Mouse (Mus musculus) ES-E14 (cell line): ENCODE measurements around the gene Rnf180. TPM values are rescaled to one million over a fixed set of nuclear protein-coding genes. Genes with fewer than 3 reads are reported as not detected.

ENCODE experiments used
- DNase-seq: peaks from one replicate; pipeline ENCODE4 v3.0.0-alpha.2; 2013; ENCODE audit warnings: low read depth, low spot score
- H3K27ac ChIP-seq: 2 replicates; pipeline ENCODE4 v1.5.1; 2012; ENCODE audit warnings: low read depth, mild to moderate bottlenecking, low read length, moderate library complexity, mixed read lengths; ENCODE audit not compliant: poor library complexity, insufficient read depth, severe bottlenecking
- H3K36me3 ChIP-seq: 2 replicates; pipeline ENCODE4 v1.6.1; 2012; ENCODE audit warnings: mild to moderate bottlenecking, low read length, moderate library complexity, mixed read lengths; ENCODE audit not compliant: control insufficient read depth, poor library complexity, insufficient read depth, severe bottlenecking
- H3K4me1 ChIP-seq, 2 experiments: fragments of 150-350 bp in 1 of 2; sonication (generic) in 1 of 2; 2 replicates each; pipeline ENCODE4 v1.6.1; 2012; ENCODE audit warnings: low read length in 2 of 2, mild to moderate bottlenecking in 1 of 2, mixed read lengths in 1 of 2; ENCODE audit not compliant: control insufficient read depth in 2 of 2, insufficient read depth in 2 of 2, poor library complexity in 1 of 2
- H3K4me3 ChIP-seq, 2 experiments: fragments of 150-350 bp in 1 of 2; sonication (generic) in 1 of 2; 2 replicates each; pipeline ENCODE4 v1.5.1; 2012; ENCODE audit warnings: low read length in 2 of 2, low read depth in 1 of 2, mild to moderate bottlenecking in 1 of 2, mixed read lengths in 1 of 2; ENCODE audit not compliant: insufficient read depth in 1 of 2, poor library complexity in 1 of 2, severe bottlenecking in 1 of 2
- H3K9ac ChIP-seq: 2 replicates; pipeline ENCODE4 v1.6.1; 2012; ENCODE audit warnings: low read depth, mild to moderate bottlenecking, low read length, mixed read lengths; ENCODE audit not compliant: poor library complexity, insufficient read depth, severe bottlenecking
- H3K9me3 ChIP-seq: fragments of 150-350 bp; sonication (generic); 2 replicates; pipeline ENCODE4 v1.6.1; 2012; ENCODE audit warnings: low read depth, mild to moderate bottlenecking, low read length; ENCODE audit not compliant: control insufficient read depth, insufficient read depth
- CHD2 ChIP-seq: IDR thresholded peaks from 2 replicates; pipeline ENCODE4 v1.6.1; 2014; ENCODE audit warnings: mild to moderate bottlenecking, low read depth, low read length, inconsistent platforms
- HCFC1 ChIP-seq: IDR thresholded peaks from 2 replicates; pipeline ENCODE4 v1.6.1; 2012; ENCODE audit warnings: low read length, inconsistent platforms, borderline replicate concordance; ENCODE audit not compliant: insufficient read depth
- MAFK ChIP-seq: IDR thresholded peaks from 2 replicates; pipeline ENCODE4 v1.6.1; 2014; ENCODE audit warnings: mild to moderate bottlenecking, low read depth, low read length, inconsistent platforms; ENCODE audit not compliant: insufficient read depth
- ZC3H11A ChIP-seq: IDR thresholded peaks from 2 replicates; pipeline ENCODE4 v1.6.1; 2012; ENCODE audit warnings: low read depth, mild to moderate bottlenecking, inconsistent platforms, low read length, borderline replicate concordance
- ZNF384 ChIP-seq: IDR thresholded peaks from 2 replicates; pipeline ENCODE4 v1.6.1; 2012; ENCODE audit warnings: low read depth, low read length, inconsistent platforms
- in situ Hi-C, 2 experiments: fragments of 600-800 bp; cut with MboI; formaldehyde crosslinking; loops; one replicate each; pipeline ENCODE4 v1.15.1; 2025; ENCODE audit warnings: low sequenced_read_pairs in 2 of 2, inconsistent platforms in 1 of 2; ENCODE audit not compliant: unreplicated experiment in 2 of 2
- total RNA-seq: library from RNA; depleted of rRNA; stranded (reverse); fragments of 300-350 nt; gene quantifications from 2 replicates; pipeline ENCODE4 v1.2.3, GENCODE M21; 2012

Rnf180 gene
- total RNA-seq, 1 experiment = 0.76 TPM

GRCm38 (mm10) chr13:105266746-105267145 is 27.9 kb downstream of the Rnf180 start:
- Histone ChIP-seq H3K9ac (no peak overlapping the region), H3K36me3 (no peaks in the 10 kb centered on the region), H3K27ac (no peak overlapping the region), H3K4me3 (no peak overlapping the region), H3K4me1 (no peaks in the 10 kb centered on the region), H3K9me3 (no peaks in the 10 kb centered on the region)
- TF ChIP-seq ZNF384 (no peak), CHD2 (no peak), ZC3H11A (0 out of 2 replicates have a peak, but pooled peaks have one; percentile 23), MAFK (no peak), HCFC1 (no peak)
- in situ Hi-C loops = no loop called here
- peak; percentile 34 for DNase-seq

GRCm38 (mm10) chr13:105256757-105257433 is 37.7 kb downstream of the Rnf180 start:
- Histone ChIP-seq H3K36me3 (no peaks in the 10 kb centered on the region), H3K4me3 (peak overlapping the region in 1 of 2 experiments; percentile 16; a peak in 1 of 4 replicates), H3K4me1 (peaks cover 3 to 10% of the 10 kb centered on the region in 2 experiments; a peak in 3 of 4 replicates), H3K9ac (no peak overlapping the region), H3K9me3 (no peaks in the 10 kb centered on the region; the same call in 1 of the 2 replicates), H3K27ac (peak overlapping the region; percentile 27; the same call in 1 of the 2 replicates)
- DNase-seq = peak; percentile 69
- in situ Hi-C loops = no loop called here
- TF ChIP-seq HCFC1 = no peak
- TF ChIP-seq ZNF384 = peak; percentile 96
- TF ChIP-seq MAFK = no peak
- TF ChIP-seq ZC3H11A = no peak
- TF ChIP-seq CHD2 = 0 out of 2 replicates have a peak, but pooled peaks have one; percentile 49

GRCm38 (mm10) chr13:105250767-105251166 is 43.8 kb downstream of the Rnf180 start:
- in situ Hi-C loops = no loop called here

GRCm38 (mm10) chr13:105250264-105250663 is 44.4 kb downstream of the Rnf180 start:
- no peak for TF ChIP-seq CHD2
- TF ChIP-seq ZC3H11A = no peak
- no peak for TF ChIP-seq ZNF384
- no peak for TF ChIP-seq HCFC1
- TF ChIP-seq MAFK = no peak
- Histone ChIP-seq H3K27ac (no peak overlapping the region), H3K9ac (no peak overlapping the region), H3K9me3 (no peaks in the 10 kb centered on the region), H3K4me1 (no peaks in the 10 kb centered on the region; a peak in 2 of 4 replicates), H3K4me3 (no peak overlapping the region), H3K36me3 (no peaks in the 10 kb centered on the region)
- in situ Hi-C loops = no loop called here
- DNase-seq = no peak

More at GRCm38 (mm10) chr13:105250767-105251166, 43.8 kb downstream of the Rnf180 start:
- no peaks in the 10 kb centered on the region for H3K36me3 ChIP-seq
- no peaks in the 10 kb centered on the region for H3K9me3 ChIP-seq
- DNase-seq = no peak
- H3K9ac ChIP-seq = no peak overlapping the region
- no peak overlapping the region for H3K4me3 ChIP-seq
- H3K27ac ChIP-seq = no peak overlapping the region
- TF ChIP-seq HCFC1 (no peak), MAFK (no peak), CHD2 (no peak), ZC3H11A (no peak), ZNF384 (no peak)
- H3K4me1 ChIP-seq = no peaks in the 10 kb centered on the region; a peak in 2 of 4 replicates
